In the genomic region with DNA sequence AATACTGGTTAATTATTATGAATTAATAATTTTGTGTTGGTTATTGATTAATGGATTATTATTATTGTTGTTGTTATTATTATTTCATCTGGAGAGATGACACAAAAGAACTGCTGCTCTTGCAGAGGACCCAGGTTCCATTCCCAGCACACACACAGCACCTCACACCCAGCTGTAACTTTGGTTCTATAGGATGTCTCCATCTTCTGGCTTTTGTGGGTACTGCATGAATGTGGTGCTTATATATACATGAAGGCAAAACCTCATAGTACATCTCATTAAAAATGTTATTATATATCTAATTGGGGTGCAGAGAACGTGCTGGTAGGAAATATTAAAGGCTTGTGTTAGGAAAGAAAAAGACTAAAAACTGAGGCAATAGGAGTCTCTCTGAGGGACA, we compare ENCODE assay signal across 11 mouse cellular contexts. TPM values are rescaled to one million over a fixed set of nuclear protein-coding genes. Genes with fewer than 3 reads are reported as not detected.
A peak's percentile ranks its signal among the peaks of the same experiment; 100 is the strongest.
DNase-seq lines count a peak whose midpoint lies in the region; ATAC-seq and TF ChIP-seq lines count a peak whose summit lies in the region.
"Had no signal": no experiment of that assay in that cellular context is flagged by ENCODE, and none has a peak within 500 bp of the region (broad histone marks: within the 10 kb centered on the region; RNA-seq: fewer than 3 reads in every experiment).

No protein-coding gene starts in this region.

- peak; percentile 31 for DNase-seq in hindbrain, embryonic 14.5 days (ENCODE audit: low spot score)
- DNase-seq in thymus, adult 2 months = peak; percentile 4
- no peak for DNase-seq in thymus, adult 18-20 months
- DNase-seq in retina, postnatal 1 day = peak; percentile 23
- DNase-seq in heart, adult 9 months (ENCODE audit: low spot score in 2 of 2) = no peak
- no peak for DNase-seq in right cerebral cortex, postnatal 10 days (ENCODE audit: low spot score in 2 of 2)
- DNase-seq: kidney, postnatal 4 days had no signal

- H3K36me3 ChIP-seq in hindbrain, embryonic 14.5 days (replicated peaks; ENCODE audit: control insufficient read depth, insufficient read depth) = no peaks in the 10 kb centered on the region
- H3K36me3 ChIP-seq in hindbrain, embryonic 13.5 days = no peaks in the 10 kb centered on the region
- no peaks in the 10 kb centered on the region for H3K36me3 ChIP-seq in thymus, adult 2 months (ENCODE audit: control insufficient read depth, insufficient read depth, low read length)
- H3K36me3 ChIP-seq: embryonic facial prominence, embryonic 15.5 days; limb, embryonic 13.5 days had no signal

- ATAC-seq in hindbrain, embryonic 14.5 days (ENCODE audit: low FRiP score) = no peak
- ATAC-seq in hindbrain, embryonic 13.5 days (ENCODE audit: low FRiP score) = no peak

- H3K9ac ChIP-seq in hindbrain, embryonic 14.5 days = no peak overlapping the region
- H3K9ac ChIP-seq in hindbrain, embryonic 13.5 days = no peak overlapping the region
- H3K9ac ChIP-seq: embryonic facial prominence, embryonic 15.5 days; limb, embryonic 13.5 days had no signal

- no peaks in the 10 kb centered on the region for H3K4me1 ChIP-seq in hindbrain, embryonic 14.5 days (replicated peaks; ENCODE audit: control insufficient read depth, insufficient read depth, low read length)
- no peaks in the 10 kb centered on the region for H3K4me1 ChIP-seq in hindbrain, embryonic 13.5 days (replicated peaks)
- no peaks in the 10 kb centered on the region for H3K4me1 ChIP-seq in thymus, adult 2 months (replicated peaks; ENCODE audit: control insufficient read depth, insufficient read depth, low read length)
- H3K4me1 ChIP-seq in bone marrow macrophage, adult 2 months (ENCODE audit: control insufficient read depth, insufficient read depth, low read length) = no peaks in the 10 kb centered on the region
- H3K4me1 ChIP-seq: embryonic facial prominence, embryonic 15.5 days; limb, embryonic 13.5 days had no signal

- H3K4me2 ChIP-seq in hindbrain, embryonic 14.5 days (replicated peaks) = no peak overlapping the region
- H3K4me2 ChIP-seq in hindbrain, embryonic 13.5 days = no peak overlapping the region
- H3K4me2 ChIP-seq: embryonic facial prominence, embryonic 15.5 days; limb, embryonic 13.5 days had no signal

- TF ChIP-seq CTCF in thymus, adult 2 months (IDR thresholded peaks at IDR 0.05; ENCODE audit: borderline replicate concordance, control insufficient read depth, extremely low read depth, insufficient read depth, low read length, poor library complexity) = no peak
- TF ChIP-seq CTCF in bone marrow macrophage, adult 2 months (IDR thresholded peaks at IDR 0.05; ENCODE audit: low read depth, low read length) = peak; percentile 38; the same call in 1 of the 2 replicates

- no peak for TF ChIP-seq POLR2A in thymus, adult 2 months (IDR thresholded peaks at IDR 0.05; ENCODE audit: control insufficient read depth, extremely low read depth, insufficient read depth, low read length, poor library complexity)
- no peak for TF ChIP-seq POLR2A in bone marrow macrophage, adult 2 months (IDR thresholded peaks at IDR 0.05; ENCODE audit: borderline replicate concordance, low read depth, low read length)

- no peaks in the 10 kb centered on the region for H3K27me3 ChIP-seq in hindbrain, embryonic 14.5 days (ENCODE audit: control insufficient read depth, insufficient read depth, low read length)
- no peaks in the 10 kb centered on the region for H3K27me3 ChIP-seq in hindbrain, embryonic 13.5 days
- H3K27me3 ChIP-seq in thymus, adult 2 months (ENCODE audit: control insufficient read depth, insufficient read depth, low read length) = no peaks in the 10 kb centered on the region
- H3K27me3 ChIP-seq: embryonic facial prominence, embryonic 15.5 days; limb, embryonic 13.5 days had no signal

- 0 out of 2 replicates have a peak, but pooled peaks cover 4% of the 10 kb centered on the region for H3K9me3 ChIP-seq in hindbrain, embryonic 14.5 days (ENCODE audit: control insufficient read depth, low read length)
- H3K9me3 ChIP-seq in hindbrain, embryonic 13.5 days = 0 out of 2 replicates have a peak, but pooled peaks cover 2% of the 10 kb centered on the region
- H3K9me3 ChIP-seq: embryonic facial prominence, embryonic 15.5 days; limb, embryonic 13.5 days had no signal

- H3K4me3 ChIP-seq in hindbrain, embryonic 14.5 days (replicated peaks; ENCODE audit: low read length) = no peak overlapping the region
- no peak overlapping the region for H3K4me3 ChIP-seq in hindbrain, embryonic 13.5 days
- no peak overlapping the region for H3K4me3 ChIP-seq in thymus, adult 2 months (ENCODE audit: control insufficient read depth, insufficient read depth, low read length)
- no peak overlapping the region for H3K4me3 ChIP-seq in bone marrow macrophage, adult 2 months (ENCODE audit: insufficient read depth, low read length)
- H3K4me3 ChIP-seq: embryonic facial prominence, embryonic 15.5 days; limb, embryonic 13.5 days had no signal

- 53% methylated on average over 1 of the region's 1 CpGs for WGBS in hindbrain, embryonic 14.5 days
- 51% methylated on average over 1 of the region's 1 CpGs for whole genome bisulfite sequencing in hindbrain, embryonic 13.5 days
- WGBS in thymus, adult 2 months = 70% methylated on average over 1 of the region's 1 CpGs

- no peak overlapping the region for H3K27ac ChIP-seq in hindbrain, embryonic 14.5 days
- H3K27ac ChIP-seq in hindbrain, embryonic 13.5 days = no peak overlapping the region
- H3K27ac ChIP-seq in thymus, adult 2 months (ENCODE audit: control insufficient read depth, insufficient read depth, low read length) = no peak overlapping the region
- no peak overlapping the region for H3K27ac ChIP-seq in bone marrow macrophage, adult 2 months (ENCODE audit: insufficient read depth, low read depth, low read length)
- H3K27ac ChIP-seq: embryonic facial prominence, embryonic 15.5 days; limb, embryonic 13.5 days had no signal

RNA-seq across cellular contexts. Expression of gene 1700123K08Rik, which starts 11.8 kb away (rescaled TPM):
- polyA plus RNA-seq in hindbrain, embryonic 14.5 days (2014; fragmentation: Nextera tagmentation; extraction: Ambion mirVana) = not detected in 2 replicates
- polyA plus RNA-seq in hindbrain, embryonic 13.5 days (2015; fragmentation: Nextera tagmentation; extraction: Ambion mirVana) = not detected in 2 replicates
- polyA plus RNA-seq in thymus, adult 2 months (2012; rRNA removed) = not detected in 2 replicates
- polyA plus RNA-seq in bone marrow macrophage, adult 2 months (2012; ENCODE audit: insufficient read depth, insufficient read length, missing spikeins) = not detected in 2 replicates
- polyA plus RNA-seq: embryonic facial prominence, embryonic 15.5 days; limb, embryonic 13.5 days had no signal

Comparison
In these comparisons a context has a peak if more than half of its experiments do, and no peak if none do; other contexts are left out.
1. DNase-seq: peak in hindbrain, embryonic 14.5 days (single experiment), thymus, adult 2 months (single experiment) and retina, postnatal 1 day (single experiment); none in thymus, adult 18-20 months (0 of 2), heart, adult 9 months (0 of 2) and right cerebral cortex, postnatal 10 days (0 of 2).